Mouse (Mus musculus): ENCODE measurements around the gene Klf16. TPM values are rescaled to one million over a fixed set of nuclear protein-coding genes. Genes with fewer than 3 reads are reported as not detected.

The Klf16 gene
- polyA plus RNA-seq, 1 experiment: 16.0 TPM

- peak within 1 kb of the TSS; percentile 83 for H3ac ChIP-seq (ENCODE audit: control insufficient read depth, insufficient read length)
- peak within 1 kb of the TSS; percentile 74 for H3K4me2 ChIP-seq (ENCODE audit: low read depth)
- no peaks in the 10 kb centered on the region for H3K36me3 ChIP-seq (ENCODE audit: control insufficient read depth, insufficient read depth)
- peak within 1 kb of the TSS; percentile 51 for H3K4me3 ChIP-seq
- TF ChIP-seq USF1 (IDR thresholded peaks at IDR 0.05; ENCODE audit: low read depth): peak; percentile 15
- TF ChIP-seq POLR2AphosphoS2 (IDR thresholded peaks at IDR 0.05; ENCODE audit: insufficient read length, low read depth): peak; percentile 89
- TF ChIP-seq POLR2A (IDR thresholded peaks at IDR 0.05; ENCODE audit: insufficient read length, low read depth): peak; percentile 89
- TF ChIP-seq MYOD1 (IDR thresholded peaks at IDR 0.05; ENCODE audit: control insufficient read depth in 1 of 3, insufficient read length in 2 of 3, low read depth in 2 of 3): peak in 1 of 3 experiments; percentile 8
- peak; percentile 75 for TF ChIP-seq SRF (IDR thresholded peaks at IDR 0.05; ENCODE audit: control insufficient read depth, insufficient read length, low read depth)
- no peak for TF ChIP-seq REST (IDR thresholded peaks at IDR 0.05; ENCODE audit: insufficient read depth, insufficient read length)
- H3K79me2 ChIP-seq (ENCODE audit: control insufficient read depth, insufficient read depth): peaks cover 23% of the 10 kb centered on the region
- H3K27me3 ChIP-seq (ENCODE audit: control insufficient read depth, insufficient read depth, insufficient read length): no peaks in the 10 kb centered on the region
These were observed 13.0 kb upstream of the Klf16 start, which contains the start of gene Abhd17a for GRCm38 (mm10) chr10:80589879-80590854. Gene Abhd17a (minus strand): TSS chr10:80590341.

GRCm38 (mm10) chr10:80589127-80589878 lies 12.2 kb upstream of the Klf16 start:
- Histone ChIP-seq H3K79me2 (ENCODE audit: control insufficient read depth, insufficient read depth) (peaks cover 23% of the 10 kb centered on the region), H3ac (ENCODE audit: control insufficient read depth, insufficient read length) (peak overlapping the region; percentile 83), H3K4me2 (ENCODE audit: low read depth) (peak overlapping the region; percentile 74), H3K4me3 (peak overlapping the region; percentile 51), H3K27me3 (ENCODE audit: control insufficient read depth, insufficient read depth, insufficient read length) (no peaks in the 10 kb centered on the region), H3K36me3 (ENCODE audit: control insufficient read depth, insufficient read depth) (no peaks in the 10 kb centered on the region)
- TF ChIP-seq POLR2AphosphoS2 (IDR thresholded peaks at IDR 0.05; ENCODE audit: insufficient read length, low read depth) (no peak), REST (IDR thresholded peaks at IDR 0.05; ENCODE audit: insufficient read depth, insufficient read length) (no peak), POLR2A (IDR thresholded peaks at IDR 0.05; ENCODE audit: insufficient read length, low read depth) (no peak), E2F4 (IDR thresholded peaks at IDR 0.05; ENCODE audit: insufficient read depth) (no peak), MYOG (IDR thresholded peaks at IDR 0.05; ENCODE audit: control insufficient read depth in 1 of 3, insufficient read depth in 1 of 3, insufficient read length in 2 of 3, low read depth in 2 of 3) (no peak), TCF12 (IDR thresholded peaks at IDR 0.05; ENCODE audit: insufficient read depth, poor library complexity, severe bottlenecking) (no peak), MAX (IDR thresholded peaks at IDR 0.05; ENCODE audit: low read depth) (no peak), USF1 (IDR thresholded peaks at IDR 0.05; ENCODE audit: low read depth) (no peak), TCF3 (IDR thresholded peaks at IDR 0.05; ENCODE audit: insufficient read length, low read depth) (no peak), CEBPB (IDR thresholded peaks at IDR 0.05; ENCODE audit: insufficient read depth, poor library complexity, severe bottlenecking) (no peak), SRF (IDR thresholded peaks at IDR 0.05; ENCODE audit: control insufficient read depth, insufficient read length, low read depth) (no peak), MYOD1 (IDR thresholded peaks at IDR 0.05; ENCODE audit: control insufficient read depth in 1 of 3, insufficient read length in 2 of 3, low read depth in 2 of 3) (no peak)

GRCm38 (mm10) chr10:80587305-80587657 lies 10.2 kb upstream of the Klf16 start:
- no peaks in the 10 kb centered on the region for H3K36me3 ChIP-seq (ENCODE audit: control insufficient read depth, insufficient read depth)
- H3ac ChIP-seq (ENCODE audit: control insufficient read depth, insufficient read length): no peak overlapping the region
- no peak overlapping the region for H3K4me2 ChIP-seq (ENCODE audit: low read depth)
- peaks cover 23% of the 10 kb centered on the region for H3K79me2 ChIP-seq (ENCODE audit: control insufficient read depth, insufficient read depth)
- no peak overlapping the region for H3K4me3 ChIP-seq
- TF ChIP-seq MAX (IDR thresholded peaks at IDR 0.05; ENCODE audit: low read depth) (no peak), CEBPB (IDR thresholded peaks at IDR 0.05; ENCODE audit: insufficient read depth, poor library complexity, severe bottlenecking) (no peak), SRF (IDR thresholded peaks at IDR 0.05; ENCODE audit: control insufficient read depth, insufficient read length, low read depth) (no peak), POLR2A (IDR thresholded peaks at IDR 0.05; ENCODE audit: insufficient read length, low read depth) (no peak), MYOG (IDR thresholded peaks at IDR 0.05; ENCODE audit: control insufficient read depth in 1 of 3, insufficient read depth in 1 of 3, insufficient read length in 2 of 3, low read depth in 2 of 3) (peak in 1 of 3 experiments; percentile 41), TCF3 (IDR thresholded peaks at IDR 0.05; ENCODE audit: insufficient read length, low read depth) (no peak), POLR2AphosphoS2 (IDR thresholded peaks at IDR 0.05; ENCODE audit: insufficient read length, low read depth) (no peak), E2F4 (IDR thresholded peaks at IDR 0.05; ENCODE audit: insufficient read depth) (no peak), USF1 (IDR thresholded peaks at IDR 0.05; ENCODE audit: low read depth) (no peak), MYOD1 (IDR thresholded peaks at IDR 0.05; ENCODE audit: control insufficient read depth in 1 of 3, insufficient read length in 2 of 3, low read depth in 2 of 3) (peak in 1 of 3 experiments; percentile 7), REST (IDR thresholded peaks at IDR 0.05; ENCODE audit: insufficient read depth, insufficient read length) (no peak), TCF12 (IDR thresholded peaks at IDR 0.05; ENCODE audit: insufficient read depth, poor library complexity, severe bottlenecking) (no peak)
- no peaks in the 10 kb centered on the region for H3K27me3 ChIP-seq (ENCODE audit: control insufficient read depth, insufficient read depth, insufficient read length)

DNA sequence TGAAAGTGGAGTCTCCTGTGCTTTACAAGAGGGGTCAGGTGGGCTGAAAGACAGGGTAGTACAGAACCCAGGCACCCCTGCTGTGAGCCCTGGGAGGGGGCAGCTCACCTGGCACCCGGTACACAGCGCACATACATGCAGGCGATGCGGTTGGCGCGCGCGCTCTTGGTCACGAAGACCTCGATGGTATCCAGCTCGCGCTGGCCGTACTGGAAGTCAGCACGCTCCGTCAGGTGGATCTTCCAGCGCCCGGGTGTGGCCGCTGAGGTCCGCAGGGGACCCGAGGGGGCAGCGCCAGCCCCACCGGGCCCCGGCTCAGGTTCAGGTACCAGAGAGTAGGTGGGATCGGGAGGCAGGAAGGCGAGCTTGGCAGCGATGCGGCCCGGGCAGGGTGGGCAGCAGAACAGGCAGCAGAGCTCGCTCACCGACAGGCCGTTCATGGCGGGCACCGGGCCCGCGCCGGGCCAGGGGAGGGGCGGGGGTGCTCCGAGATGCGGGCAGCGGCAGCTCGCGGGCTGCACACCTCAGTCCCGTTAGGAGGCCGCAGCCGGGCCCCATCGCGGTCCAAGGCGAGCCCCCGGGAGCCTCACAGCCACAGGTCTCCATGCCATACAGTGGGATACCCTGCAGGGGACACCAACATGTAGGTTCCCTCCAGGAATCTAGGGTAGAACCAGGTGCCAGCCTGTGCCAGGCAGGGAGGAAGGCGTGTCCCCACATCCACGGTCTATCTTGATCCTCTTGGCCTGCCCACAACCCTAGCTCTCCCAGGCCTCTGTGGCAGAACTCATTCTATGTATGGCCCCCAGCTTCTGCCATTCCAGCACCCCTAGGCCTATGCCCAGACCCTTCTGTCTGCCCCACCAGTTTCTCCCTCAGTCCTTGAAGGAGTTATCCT lies 9.5 kb upstream of the Klf16 start:
- peaks cover 23% of the 10 kb centered on the region for H3K79me2 ChIP-seq (ENCODE audit: control insufficient read depth, insufficient read depth)
- H3ac ChIP-seq (ENCODE audit: control insufficient read depth, insufficient read length): no peak overlapping the region
- no peak overlapping the region for H3K4me2 ChIP-seq (ENCODE audit: low read depth)
- no peak for TF ChIP-seq MAX (IDR thresholded peaks at IDR 0.05; ENCODE audit: low read depth)
- TF ChIP-seq USF1 (IDR thresholded peaks at IDR 0.05; ENCODE audit: low read depth): no peak
- TF ChIP-seq TCF12 (IDR thresholded peaks at IDR 0.05; ENCODE audit: insufficient read depth, poor library complexity, severe bottlenecking): no peak
- no peak for TF ChIP-seq E2F4 (IDR thresholded peaks at IDR 0.05; ENCODE audit: insufficient read depth)
- no peak for TF ChIP-seq POLR2AphosphoS2 (IDR thresholded peaks at IDR 0.05; ENCODE audit: insufficient read length, low read depth)
- TF ChIP-seq MYOG (IDR thresholded peaks at IDR 0.05; ENCODE audit: control insufficient read depth in 1 of 3, insufficient read depth in 1 of 3, insufficient read length in 2 of 3, low read depth in 2 of 3): no peak
- TF ChIP-seq TCF3 (IDR thresholded peaks at IDR 0.05; ENCODE audit: insufficient read length, low read depth): no peak
- no peak for TF ChIP-seq REST (IDR thresholded peaks at IDR 0.05; ENCODE audit: insufficient read depth, insufficient read length)
- no peak for TF ChIP-seq POLR2A (IDR thresholded peaks at IDR 0.05; ENCODE audit: insufficient read length, low read depth)
- TF ChIP-seq MYOD1 (IDR thresholded peaks at IDR 0.05; ENCODE audit: control insufficient read depth in 1 of 3, insufficient read length in 2 of 3, low read depth in 2 of 3): no peak
- TF ChIP-seq SRF (IDR thresholded peaks at IDR 0.05; ENCODE audit: control insufficient read depth, insufficient read length, low read depth): no peak
- no peak for TF ChIP-seq CEBPB (IDR thresholded peaks at IDR 0.05; ENCODE audit: insufficient read depth, poor library complexity, severe bottlenecking)
- no peaks in the 10 kb centered on the region for H3K27me3 ChIP-seq (ENCODE audit: control insufficient read depth, insufficient read depth, insufficient read length)
- no peaks in the 10 kb centered on the region for H3K36me3 ChIP-seq (ENCODE audit: control insufficient read depth, insufficient read depth)
- no peak overlapping the region for H3K4me3 ChIP-seq

Measured in myocyte (in vitro differentiated cells).